8 mouse cellular contexts compared by ENCODE assay signal in genomic region chr15:100494647-100495046, GRCm38 (mm10). TPM values are rescaled to one million over a fixed set of nuclear protein-coding genes. Genes with fewer than 3 reads are reported as not detected.
DNase-seq lines count a peak whose midpoint lies in the region; ATAC-seq and TF ChIP-seq lines count a peak whose summit lies in the region.

No protein-coding gene starts in this region.

- intact Hi-C loops in heart, adult 2 months (cut with DNase I), result loop anchor here (2.0 to 5.0 kb wide), 2 partner anchors 26 to 58 kb away; partner anchors contain the start of genes Letmd1 and Tfcp2

- H3K27ac ChIP-seq in heart, adult 2 months, result peak overlapping the region; percentile 76
- no peak overlapping the region for H3K27ac ChIP-seq in CH12.LX (ENCODE audit: insufficient read depth, low read depth)
- peak overlapping the region; percentile 98 for H3K27ac ChIP-seq in hindbrain, embryonic 10.5 days
- peak overlapping the region; percentile 41 for H3K27ac ChIP-seq in liver, embryonic 13.5 days

- peaks cover 6% of the 10 kb centered on the region for H3K4me1 ChIP-seq in heart, adult 2 months (ENCODE audit: control insufficient read depth, insufficient read depth, low read length)
- H3K4me1 ChIP-seq in CH12.LX (ENCODE audit: control insufficient read depth in 1 of 2, insufficient read depth in 2 of 2), result peaks cover 11 to 25% of the 10 kb centered on the region in 2 experiments
- H3K4me1 ChIP-seq in hindbrain, embryonic 10.5 days (replicated peaks), result peaks cover 53% of the 10 kb centered on the region
- peaks cover 23% of the 10 kb centered on the region for H3K4me1 ChIP-seq in liver, embryonic 13.5 days (replicated peaks)

- WGBS in heart, adult 2 months, result 1% methylated on average over 29 of the region's 29 CpGs
- under 1% methylated on average over 29 of the region's 29 CpGs for WGBS in hindbrain, embryonic 10.5 days
- under 1% methylated on average over 29 of the region's 29 CpGs for WGBS in liver, embryonic 13.5 days (ENCODE audit: insufficient replicate concordance)

- no peak for TF ChIP-seq POLR2A in heart, adult 2 months (IDR thresholded peaks at IDR 0.05; ENCODE audit: insufficient read depth, low read depth, low read length)
- no peak for TF ChIP-seq POLR2A in CH12.LX (IDR thresholded peaks at IDR 0.05; ENCODE audit: low read depth, low read length)

- peak overlapping the region; percentile 98 for H3K9ac ChIP-seq in heart, adult 2 months (ENCODE audit: low read depth, low read length)
- peak overlapping the region; percentile 80 for H3K9ac ChIP-seq in CH12.LX (ENCODE audit: insufficient read depth, low read depth)
- H3K9ac ChIP-seq in liver, embryonic 13.5 days, result peak overlapping the region; percentile 82

- dilution Hi-C loops in CH12.LX (cut with MboI; ENCODE audit: extremely low pct_ligation_motif_present, extremely low pct_unique_long_range_greater_than_20kb, low sequenced_read_pairs), result no loop called here

- peaks cover 5% of the 10 kb centered on the region for H3K79me2 ChIP-seq in heart, adult 2 months (replicated peaks; ENCODE audit: control insufficient read depth, insufficient read depth, low read length)
- H3K79me2 ChIP-seq in CH12.LX (replicated peaks; ENCODE audit: control insufficient read depth, extremely low read depth, insufficient read depth, poor library complexity, severe bottlenecking), result no peaks in the 10 kb centered on the region

- ATAC-seq in liver, embryonic 13.5 days (ENCODE audit: low read depth), result peak; percentile 63

- H3K9me3 ChIP-seq in CH12.LX (replicated peaks; ENCODE audit: low read length), result peaks cover 7% of the 10 kb centered on the region
- no peaks in the 10 kb centered on the region for H3K9me3 ChIP-seq in hindbrain, embryonic 10.5 days
- H3K9me3 ChIP-seq in liver, embryonic 13.5 days (replicated peaks), result no peaks in the 10 kb centered on the region

- in situ Hi-C loops in CH12.LX (cut with MboI; ENCODE audit: low pct_ligation_motif_present, low pct_unique_long_range_greater_than_20kb, low sequenced_read_pairs), result no loop called here

- no peak for TF ChIP-seq CTCF in heart, adult 2 months (IDR thresholded peaks at IDR 0.05)
- TF ChIP-seq CTCF in CH12.LX (conservative IDR thresholded peaks at IDR 0.05 in 1 of 2, IDR thresholded peaks at IDR 0.05 in 1 of 2; ENCODE audit: low read depth in 2 of 2, low read length in 2 of 2), result no peak

- TF ChIP-seq RAD21 in CH12.LX (IDR thresholded peaks at IDR 0.05; ENCODE audit: low read depth, low read length), result no peak

- no peak for DNase-seq in heart, adult 2 months
- no peak for DNase-seq in heart, adult 8-10 months (ENCODE audit: low spot score)
- DNase-seq in CH12.LX (ENCODE audit: extremely low read depth), result no peak
- peak; percentile 43 for DNase-seq in brain, embryonic 18.5 days (ENCODE audit: low read depth, low spot score)
- DNase-seq in hindbrain, embryonic 10.5 days (ENCODE audit: low spot score), result no peak
- no peak for DNase-seq in liver, embryonic 13.5 days
- peak; percentile 27 to 47 for DNase-seq in right cerebral cortex, postnatal 36 days (ENCODE audit: low spot score in 2 of 2)
- DNase-seq in thymus, postnatal 4 days, result no peak

- H3K27me3 ChIP-seq in heart, adult 2 months (ENCODE audit: control insufficient read depth, insufficient read depth, low read length), result no peaks in the 10 kb centered on the region
- peaks cover 17% of the 10 kb centered on the region for H3K27me3 ChIP-seq in CH12.LX (replicated peaks)
- H3K27me3 ChIP-seq in hindbrain, embryonic 10.5 days (ENCODE audit: insufficient read depth, poor library complexity, severe bottlenecking), result no peaks in the 10 kb centered on the region
- peaks cover 19% of the 10 kb centered on the region for H3K27me3 ChIP-seq in liver, embryonic 13.5 days

- H3K4me2 ChIP-seq in CH12.LX (ENCODE audit: insufficient read depth, low read depth, poor library complexity, severe bottlenecking), result peak overlapping the region; percentile 55
- H3K4me2 ChIP-seq in liver, embryonic 13.5 days, result peak overlapping the region; percentile 98

- TF ChIP-seq EP300 in heart, adult 2 months (IDR thresholded peaks at IDR 0.05; ENCODE audit: insufficient read depth, low read depth, low read length), result no peak
- TF ChIP-seq EP300 in CH12.LX (IDR thresholded peaks at IDR 0.05; ENCODE audit: low read length), result no peak

- peak overlapping the region; percentile 84 for H3K4me3 ChIP-seq in heart, adult 2 months
- peak overlapping the region; percentile 32 to 90 (median 67) for H3K4me3 ChIP-seq in CH12.LX (replicated peaks in 1 of 3; ENCODE audit: low read depth in 2 of 3, low read length in 2 of 3, poor library complexity in 1 of 3)
- H3K4me3 ChIP-seq in hindbrain, embryonic 10.5 days, result peak overlapping the region; percentile 91
- peak overlapping the region; percentile 71 for H3K4me3 ChIP-seq in liver, embryonic 13.5 days (replicated peaks)

- no peaks in the 10 kb centered on the region for H3K36me3 ChIP-seq in heart, adult 2 months (ENCODE audit: control insufficient read depth, insufficient read depth, low read length)
- no peaks in the 10 kb centered on the region for H3K36me3 ChIP-seq in CH12.LX (replicated peaks in 1 of 2; ENCODE audit: control insufficient read depth in 1 of 2, insufficient read depth in 1 of 2, low read length in 1 of 2)
- 0 out of 2 replicates have a peak, but pooled peaks cover 1% of the 10 kb centered on the region for H3K36me3 ChIP-seq in hindbrain, embryonic 10.5 days
- H3K36me3 ChIP-seq in liver, embryonic 13.5 days, result no peaks in the 10 kb centered on the region

TF ChIP-seq in CH12.LX, 34 proteins besides CTCF, POLR2A, EP300 and RAD21:
- TF ChIP-seq MEF2A (IDR thresholded peaks at IDR 0.05; ENCODE audit: borderline replicate concordance, low read depth, low read length) (no peak), NRF1 (IDR thresholded peaks at IDR 0.05; ENCODE audit: low read depth, low read length) (no peak), IRF4 (IDR thresholded peaks at IDR 0.05; ENCODE audit: low read depth, low read length) (no peak), HCFC1 (IDR thresholded peaks at IDR 0.05; ENCODE audit: low read depth, low read length) (no peak), MAZ (IDR thresholded peaks at IDR 0.05; ENCODE audit: low read depth, low read length) (no peak), MXI1 (IDR thresholded peaks at IDR 0.05; ENCODE audit: low read depth, low read length) (no peak), MAFK (IDR thresholded peaks at IDR 0.05; ENCODE audit: insufficient replicate concordance, low read length) (no peak), TBP (conservative IDR thresholded peaks at IDR 0.05; ENCODE audit: low read depth, low read length) (no peak), UBTF (IDR thresholded peaks at IDR 0.05; ENCODE audit: low read depth, low read length) (no peak), USF2 (conservative IDR thresholded peaks at IDR 0.05; ENCODE audit: low read depth, low read length) (no peak), ETS1 (conservative IDR thresholded peaks at IDR 0.05; ENCODE audit: low read depth, low read length) (no peak), JUND (conservative IDR thresholded peaks at IDR 0.05; ENCODE audit: low read depth, low read length) (no peak), TCF12 (IDR thresholded peaks at IDR 0.05; ENCODE audit: low read depth, low read length) (no peak), CHD2 (IDR thresholded peaks at IDR 0.05; ENCODE audit: low read length) (no peak), NELFE (IDR thresholded peaks at IDR 0.05; ENCODE audit: low read depth, low read length) (no peak), SIN3A (IDR thresholded peaks at IDR 0.05; ENCODE audit: low read length) (no peak), BHLHE40 (IDR thresholded peaks at IDR 0.05; ENCODE audit: low read depth, low read length) (no peak), GABPA (IDR thresholded peaks at IDR 0.05; ENCODE audit: insufficient replicate concordance, low read depth, low read length) (no peak), KAT2A (IDR thresholded peaks at IDR 0.05; ENCODE audit: insufficient replicate concordance, low read length) (no peak), PAX5 (IDR thresholded peaks at IDR 0.05; ENCODE audit: low read length) (no peak)

RNA-seq across cellular contexts. Expression of gene Csrnp2, which starts 0.6 kb away (rescaled TPM):
- 1 to 10 TPM; 2.1 to 2.7 TPM for total RNA-seq in heart, adult 2 months (2021)
- polyA plus RNA-seq in heart, adult 2 months (2012; rRNA removed), result 1.7 and 3.0 TPM in 2 replicates
- 1 to 10 TPM; 2.4 to 3.1 (median 2.7) TPM for total RNA-seq in heart, adult 8-10 months (2022)
- total RNA-seq in CH12.LX (2012; rRNA removed) (3.5 TPM in 2 replicates), CH12.LX (2014; rRNA removed) (2.3 and 2.4 TPM in 2 replicates)
- polyA plus RNA-seq in CH12.LX (2012; ENCODE audit: insufficient read length, low read depth), result 2.0 and 2.3 TPM in 2 replicates
- polyA plus RNA-seq in hindbrain, embryonic 10.5 days (2016; fragmentation: Nextera tagmentation; extraction: Ambion mirVana), result 20.9 and 26.2 TPM in 2 replicates
- polyA plus RNA-seq in liver, embryonic 13.5 days (2015; fragmentation: Nextera tagmentation; extraction: Ambion mirVana), result 1.1 and 1.3 TPM in 2 replicates

RNA-seq across cellular contexts. Expression of gene Letmd1, which starts 25.8 kb away (rescaled TPM):
- total RNA-seq in heart, adult 2 months (2021), result 10 to 100 TPM; 13.0 to 13.1 TPM
- 31.2 and 32.3 TPM in 2 replicates for polyA plus RNA-seq in heart, adult 2 months (2012; rRNA removed)
- total RNA-seq in heart, adult 8-10 months (2022), result 10 to 100 TPM; 11.2 to 14.0 (median 11.8) TPM
- total RNA-seq in CH12.LX (2012; rRNA removed) (30.3 and 39.0 TPM in 2 replicates), CH12.LX (2014; rRNA removed) (28.5 and 31.4 TPM in 2 replicates)
- polyA plus RNA-seq in CH12.LX (2012; ENCODE audit: insufficient read length, low read depth), result 44.0 and 51.3 TPM in 2 replicates
- 38.0 and 41.2 TPM in 2 replicates for polyA plus RNA-seq in hindbrain, embryonic 10.5 days (2016; fragmentation: Nextera tagmentation; extraction: Ambion mirVana)
- 14.4 and 15.0 TPM in 2 replicates for polyA plus RNA-seq in liver, embryonic 13.5 days (2015; fragmentation: Nextera tagmentation; extraction: Ambion mirVana)

RNA-seq across cellular contexts. Expression of gene Tfcp2, which starts 57.2 kb away (rescaled TPM):
- total RNA-seq in heart, adult 2 months (2021), result 10 to 100 TPM; 11.6 to 12.8 TPM
- 6.6 and 8.2 TPM in 2 replicates for polyA plus RNA-seq in heart, adult 2 months (2012; rRNA removed)
- total RNA-seq in heart, adult 8-10 months (2022), result 10 to 100 TPM; 14.3 to 17.3 (median 15.6) TPM
- total RNA-seq in CH12.LX (2012; rRNA removed), result 5.8 and 7.8 TPM in 2 replicates
- total RNA-seq in CH12.LX (2014; rRNA removed), result 6.3 and 6.8 TPM in 2 replicates
- 5.3 and 5.9 TPM in 2 replicates for polyA plus RNA-seq in CH12.LX (2012; ENCODE audit: insufficient read length, low read depth)
- polyA plus RNA-seq in hindbrain, embryonic 10.5 days (2016; fragmentation: Nextera tagmentation; extraction: Ambion mirVana), result 34.6 and 36.9 TPM in 2 replicates
- 4.4 and 4.6 TPM in 2 replicates for polyA plus RNA-seq in liver, embryonic 13.5 days (2015; fragmentation: Nextera tagmentation; extraction: Ambion mirVana)

Comparison
In these comparisons a context has a peak if more than half of its experiments do, and no peak if none do; other contexts are left out.
1. DNase-seq: peak in brain, embryonic 18.5 days (single experiment) and right cerebral cortex, postnatal 36 days (2 of 2); none in heart, adult 2 months (0 of 2), heart, adult 8-10 months (single experiment), CH12.LX (single experiment), hindbrain, embryonic 10.5 days (single experiment), liver, embryonic 13.5 days (single experiment) and thymus, postnatal 4 days (single experiment).
2. Peak in every context shown above with its lines, with median percentiles within 50 percentile points of each other: H3K4me3 ChIP-seq and H3K9ac ChIP-seq.